Mouse (Mus musculus) liver, embryonic 14.5 days (tissue): ENCODE results near the gene Bcas3. TPM values are rescaled to one million over a fixed set of nuclear protein-coding genes. Genes with fewer than 3 reads are reported as not detected.

Source experiments
- ATAC-seq: fragments of 200-750 bp; cut with Nextera tagmentation; 2 replicates; pipeline ENCODE4 v1.8.0; 2017; ENCODE audit warnings: moderate number of reproducible peaks, mild to moderate bottlenecking, moderate library complexity; ENCODE audit not compliant: insufficient read depth
- DNase-seq, 3 experiments: peaks; one replicate each; pipeline ENCODE4 v3.0.0-alpha.2; 2012 to 2013; ENCODE audit warnings: low read depth in 3 of 3, low spot score in 3 of 3
- H3K27ac ChIP-seq: fragments of 300-500 bp; sonication (generic); 2 replicates; pipeline ENCODE4 v1.5.1; 2014; ENCODE audit warnings: moderate library complexity, mild to moderate bottlenecking, control low read depth, inconsistent platforms
- H3K27me3 ChIP-seq: fragments of 300-500 bp; sonication (generic); 2 replicates; pipeline ENCODE4 v1.6.1; 2014; ENCODE audit warnings: mild to moderate bottlenecking, low read length, moderate library complexity; ENCODE audit not compliant: control insufficient read depth, insufficient read depth
- H3K36me3 ChIP-seq: fragments of 300-500 bp; sonication (generic); replicated peaks from 2 replicates; pipeline ENCODE4 v1.6.1; 2014; ENCODE audit warnings: low read depth; ENCODE audit not compliant: control insufficient read depth, insufficient read depth
- H3K4me1 ChIP-seq, 2 experiments: fragments of 200-500 bp in 1 of 2; fragments of 300-500 bp in 1 of 2; sonication (generic) in 1 of 2; replicated peaks; 2 replicates each; pipeline ENCODE4 v1.6.1; 2012 to 2014; ENCODE audit warnings: antibody characterized with exemption in 1 of 2, inconsistent platforms in 1 of 2, low read length in 1 of 2; ENCODE audit not compliant: control insufficient read depth in 2 of 2, insufficient read depth in 2 of 2
- H3K4me2 ChIP-seq: fragments of 300-500 bp; sonication (generic); 2 replicates; pipeline ENCODE4 v1.6.1; 2014; ENCODE audit warnings: low read depth, mild to moderate bottlenecking, control low read depth, moderate library complexity
- H3K4me3 ChIP-seq, 2 experiments: fragments of 200-500 bp in 1 of 2; fragments of 300-500 bp in 1 of 2; sonication (generic) in 1 of 2; 2 replicates each; pipeline ENCODE4 v1.5.1; 2012 to 2014; ENCODE audit warnings: low read depth in 2 of 2, low read length in 2 of 2, mild to moderate bottlenecking in 2 of 2, control low read depth in 1 of 2, inconsistent platforms in 1 of 2, moderate library complexity in 1 of 2; ENCODE audit not compliant: insufficient read depth in 1 of 2
- H3K9ac ChIP-seq: fragments of 300-500 bp; sonication (generic); replicated peaks from 2 replicates; pipeline ENCODE4 v1.6.1; 2014; ENCODE audit warnings: mild to moderate bottlenecking, control low read depth, moderate library complexity
- H3K9me3 ChIP-seq: fragments of 300-500 bp; sonication (generic); 2 replicates; pipeline ENCODE4 v1.6.1; 2016; ENCODE audit warnings: low read length, mixed read lengths; ENCODE audit not compliant: control insufficient read depth
- CTCF ChIP-seq: IDR thresholded peaks from 2 replicates; pipeline ENCODE4 v1.5.1; 2016; ENCODE audit warnings: antibody characterized with exemption, low read depth, control low read depth
- EP300 ChIP-seq: IDR thresholded peaks from 2 replicates; pipeline ENCODE4 v1.6.1; 2016; ENCODE audit warnings: antibody characterized with exemption, low read depth
- WGBS: fragments of 180-500 bp; shearing (Covaris S2); extraction: QIAGEN DNeasy Blood & Tissue Kit; methylation state at CpG from one replicate; pipeline ENCODE4 v1.1.7; 2014; ENCODE audit not compliant: insufficient replicate concordance; 5-methylcytosine and 5-hydroxymethylcytosine counted together
- microRNA-seq: library from miRNA; unstranded; fragments of <30 nt; microRNA quantifications from one replicate; pipeline ENCODE4, GENCODE M21; 2016
- polyA plus RNA-seq, 2 experiments: library from polyadenylated mRNA; depleted of rRNA in 1 of 2; stranded (reverse) in 1 of 2; unstranded in 1 of 2; fragments of >200 nt; fragmentation: Nextera tagmentation in 1 of 2; extraction: Ambion mirVana in 1 of 2; gene quantifications; 2 replicates each; pipeline versions ENCODE4 v1.2.1 to v1.2.3; 2012 to 2014

Bcas3 gene
- polyA plus RNA-seq, 2 experiments, result 6.9 to 17.5 TPM

DNA sequence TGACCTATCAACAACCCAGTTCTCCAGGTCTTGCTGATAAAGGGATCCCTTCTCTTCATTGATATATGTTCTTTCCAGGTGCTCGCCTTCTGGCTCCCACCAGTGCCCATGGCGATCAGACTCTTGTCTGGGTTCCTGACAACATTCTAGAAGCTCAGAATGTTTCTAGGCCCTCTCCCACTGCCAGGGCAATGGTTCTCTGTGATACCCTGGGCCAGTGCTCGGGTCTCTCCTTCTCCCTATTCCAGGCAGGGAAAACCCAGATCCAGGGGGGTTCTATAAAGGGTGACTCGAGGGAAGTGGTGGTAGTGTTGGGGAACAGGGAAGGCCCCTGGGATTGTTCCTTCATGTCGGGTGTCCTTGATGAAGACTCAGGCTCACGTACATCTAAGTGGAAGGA lies 497.3 kb downstream of the Bcas3 start, which contains the start of gene Gm11444:
TSS of gene Gm11444 (minus strand) at position 101 of the 400 bp plus-strand sequence.
- no peaks in the 10 kb centered on the region for H3K36me3 ChIP-seq
- no peaks in the 10 kb centered on the region for H3K9me3 ChIP-seq
- H3K9ac ChIP-seq, result no peak within 1 kb of the TSS
- TF ChIP-seq EP300, result no peak
- TF ChIP-seq CTCF, result no peak
- WGBS, result 70% methylated on average over 6 of the region's 6 CpGs
- no peak for ATAC-seq
- H3K27me3 ChIP-seq, result peaks cover 11% of the 10 kb centered on the region
- H3K4me3 ChIP-seq, result no peak within 1 kb of the TSS
- no peak for DNase-seq
- H3K27ac ChIP-seq, result no peak within 1 kb of the TSS
- no peak within 1 kb of the TSS for H3K4me2 ChIP-seq
- no peaks in the 10 kb centered on the region for H3K4me1 ChIP-seq

GRCm38 (mm10) chr11:85850758-85851157 lies 497.8 kb downstream of the Bcas3 start:
- no peaks in the 10 kb centered on the region for H3K4me1 ChIP-seq
- H3K27ac ChIP-seq, result no peak overlapping the region
- H3K9ac ChIP-seq, result no peak overlapping the region
- WGBS, result 37% methylated on average over 6 of the region's 6 CpGs
- no peaks in the 10 kb centered on the region for H3K9me3 ChIP-seq
- no peak overlapping the region for H3K4me2 ChIP-seq
- H3K27me3 ChIP-seq, result peaks cover 6% of the 10 kb centered on the region
- ATAC-seq (no peak), DNase-seq (no peak)
- TF ChIP-seq EP300 (no peak), CTCF (peak; percentile 31)
- H3K4me3 ChIP-seq, result no peak overlapping the region
- no peaks in the 10 kb centered on the region for H3K36me3 ChIP-seq

GRCm38 (mm10) chr11:85857997-85858698 lies 505.2 kb downstream of the Bcas3 start:
- Histone ChIP-seq H3K9ac (no peak overlapping the region), H3K36me3 (no peaks in the 10 kb centered on the region), H3K4me3 (no peak overlapping the region), H3K4me1 (no peaks in the 10 kb centered on the region), H3K4me2 (no peak overlapping the region), H3K27me3 (no peaks in the 10 kb centered on the region), H3K27ac (no peak overlapping the region), H3K9me3 (no peaks in the 10 kb centered on the region)
- TF ChIP-seq EP300 (no peak), CTCF (no peak)
- 32% methylated on average over 6 of the region's 6 CpGs for WGBS
- DNase-seq (no peak), ATAC-seq (no peak)

- H3K36me3 ChIP-seq, result no peaks in the 10 kb centered on the region
- H3K4me3 ChIP-seq, result no peak overlapping the region
- H3K27ac ChIP-seq, result no peak overlapping the region
- no peaks in the 10 kb centered on the region for H3K4me1 ChIP-seq
- no peak overlapping the region for H3K9ac ChIP-seq
- no peaks in the 10 kb centered on the region for H3K27me3 ChIP-seq
- no peaks in the 10 kb centered on the region for H3K9me3 ChIP-seq
- ATAC-seq, result no peak
- 25% methylated on average over 7 of the region's 7 CpGs for WGBS
- no peak overlapping the region for H3K4me2 ChIP-seq
- DNase-seq, result no peak
- peak; percentile 66 for TF ChIP-seq CTCF
- TF ChIP-seq EP300, result no peak
Observed at GRCm38 (mm10) chr11:85864363-85864762, 511.4 kb downstream of the Bcas3 start.

Small RNA genes lying within 50 kb of the gene (microRNA-seq; reads per million reads assigned to microRNA genes)
- not detected for gene Mir5110

Other genes starting within 250 kb of the Bcas3 start
- gene Usp32, start 213.0 kb upstream of the Bcas3 start, polyA plus RNA-seq (2012; rRNA removed), result 15.0 and 25.6 TPM in 2 replicates
- gene Usp32, start 213.0 kb upstream of the Bcas3 start, polyA plus RNA-seq (2014; fragmentation: Nextera tagmentation; extraction: Ambion mirVana), result 14.4 and 17.7 TPM in 2 replicates
- gene 1700125H20Rik, start 182.8 kb upstream of the Bcas3 start, polyA plus RNA-seq (2012; rRNA removed), result not detected in 2 replicates
- 0.25 TPM in 1 of 2 replicates, not detected in the other for gene 1700125H20Rik, start 182.8 kb upstream of the Bcas3 start, polyA plus RNA-seq (2014; fragmentation: Nextera tagmentation; extraction: Ambion mirVana)
- 5.7 and 7.3 TPM in 2 replicates for gene Appbp2, start 118.0 kb upstream of the Bcas3 start, polyA plus RNA-seq (2012; rRNA removed)
- gene Appbp2, start 118.0 kb upstream of the Bcas3 start, polyA plus RNA-seq (2014; fragmentation: Nextera tagmentation; extraction: Ambion mirVana), result 12.2 and 13.8 TPM in 2 replicates
- 8.1 and 12.5 TPM in 2 replicates for gene Ppm1d, start 41.9 kb upstream of the Bcas3 start, polyA plus RNA-seq (2012; rRNA removed)
- gene Ppm1d, start 41.9 kb upstream of the Bcas3 start, polyA plus RNA-seq (2014; fragmentation: Nextera tagmentation; extraction: Ambion mirVana), result 21.9 and 23.5 TPM in 2 replicates